Mouse (Mus musculus): ENCODE results near the gene Ankrd31.
"Not testable (repeated sequence)": the region's sequence is repeated elsewhere in the genome, so short reads cannot be mapped to it uniquely, and the experiment has no call there.

Ankrd31 gene

GRCm38 (mm10) chr13:96939680-96940079 is 191.6 kb downstream of the Ankrd31 start:
- DNase-seq (ENCODE audit: low spot score in 2 of 2) = no peak

- not testable (repeated sequence) for DNase-seq (ENCODE audit: low spot score in 2 of 2)
These were observed 193.4 kb downstream of the Ankrd31 start for GRCm38 (mm10) chr13:96941481-96941880.

GRCm38 (mm10) chr13:96943571-96943970 is 195.5 kb downstream of the Ankrd31 start:
- DNase-seq (ENCODE audit: low spot score in 2 of 2) = no peak

GRCm38 (mm10) chr13:96945748-96946147 is 197.7 kb downstream of the Ankrd31 start:
- no peak for DNase-seq (ENCODE audit: low spot score in 2 of 2)

GRCm38 (mm10) chr13:96947722-96948121 is 199.7 kb downstream of the Ankrd31 start:
- no peak for DNase-seq (ENCODE audit: low spot score in 2 of 2)

GRCm38 (mm10) chr13:96951880-96952279 is 203.8 kb downstream of the Ankrd31 start:
- no peak for DNase-seq (ENCODE audit: low spot score in 2 of 2)

GRCm38 (mm10) chr13:96956466-96956865 is 208.4 kb downstream of the Ankrd31 start:
- DNase-seq (ENCODE audit: low spot score in 2 of 2) = peak; percentile 80 to 83
